Mouse (Mus musculus) limb, embryonic 11.5 days (tissue): ENCODE measurements around the gene Pak1. TPM values are rescaled to one million over a fixed set of nuclear protein-coding genes. Genes with fewer than 3 reads are reported as not detected.

ENCODE experiments used
- ATAC-seq: fragments of 200-750 bp; cut with Nextera tagmentation; 2 replicates; pipeline ENCODE4 v1.8.0; 2017; ENCODE audit warnings: low read depth; ENCODE audit not compliant: insufficient number of reproducible peaks, low FRiP score, low TSS enrichment
- DNase-seq: peaks from one replicate; pipeline ENCODE4 v3.0.0-alpha.2; 2015; ENCODE audit warnings: low spot score
- H3K27ac ChIP-seq: fragments of 300-500 bp; sonication (generic); replicated peaks from 2 replicates; pipeline ENCODE4 v1.5.1; 2014; ENCODE audit warnings: low read depth, mild to moderate bottlenecking, low read length
- H3K27me3 ChIP-seq: fragments of 300-500 bp; sonication (generic); 2 replicates; pipeline ENCODE4 v1.6.1; 2014; ENCODE audit warnings: mild to moderate bottlenecking, low read length, mixed read lengths; ENCODE audit not compliant: control insufficient read depth, insufficient read depth
- H3K36me3 ChIP-seq: fragments of 300-500 bp; sonication (generic); 2 replicates; pipeline ENCODE4 v1.6.1; 2014; ENCODE audit warnings: mild to moderate bottlenecking, low read length, moderate library complexity, mixed read lengths; ENCODE audit not compliant: control insufficient read depth, insufficient read depth
- H3K4me1 ChIP-seq: fragments of 300-500 bp; sonication (generic); 2 replicates; pipeline ENCODE4 v1.6.1; 2014; ENCODE audit warnings: low read length, mixed read lengths; ENCODE audit not compliant: control insufficient read depth, insufficient read depth
- H3K4me2 ChIP-seq: fragments of 300-500 bp; sonication (generic); 2 replicates; pipeline ENCODE4 v1.6.1; 2014; ENCODE audit warnings: low read depth, mild to moderate bottlenecking, moderate library complexity; ENCODE audit not compliant: severe bottlenecking
- H3K4me3 ChIP-seq: fragments of 300-500 bp; sonication (generic); 2 replicates; pipeline ENCODE4 v1.5.1; 2014; ENCODE audit warnings: low read depth, low read length
- H3K9ac ChIP-seq: fragments of 300-500 bp; sonication (generic); 2 replicates; pipeline ENCODE4 v1.6.1; 2014; ENCODE audit warnings: mild to moderate bottlenecking, low read length
- H3K9me3 ChIP-seq: fragments of 300-500 bp; sonication (generic); 2 replicates; pipeline ENCODE4 v1.6.1; 2016; ENCODE audit warnings: low read length; ENCODE audit not compliant: control insufficient read depth
- WGBS: fragments of 180-500 bp; shearing (Covaris S2); extraction: QIAGEN DNeasy Blood & Tissue Kit; methylation state at CpG from one replicate; pipeline ENCODE4 v1.1.7; 2014; 5-methylcytosine and 5-hydroxymethylcytosine counted together
- polyA plus RNA-seq: library from polyadenylated mRNA; unstranded; fragments of >200 nt; fragmentation: Nextera tagmentation; extraction: Ambion mirVana; gene quantifications from 2 replicates; pipeline ENCODE4 v1.2.1, GENCODE M21; 2014

Gene Pak1
- polyA plus RNA-seq, 1 experiment from 2014 or later: 33.2 TPM

DNA sequence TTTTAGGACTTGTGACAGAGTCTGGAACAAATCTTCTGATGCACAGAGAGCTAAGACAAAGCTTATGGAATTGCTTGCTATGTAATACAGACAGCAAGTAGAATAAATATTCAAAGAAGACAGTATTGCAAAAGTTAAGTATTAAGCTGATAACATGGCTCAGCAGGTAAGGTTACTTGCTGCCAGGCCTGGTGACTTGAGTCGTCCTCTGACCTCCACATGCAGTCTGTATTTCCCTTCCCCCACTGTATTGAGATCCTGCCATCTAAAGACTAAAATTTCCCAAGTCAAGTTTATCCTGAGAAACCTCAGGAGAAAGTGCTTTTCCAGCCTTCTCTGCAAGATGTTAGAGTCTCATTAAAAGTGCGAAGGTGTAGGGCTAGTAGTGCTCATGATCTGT is 40.8 kb downstream of the Pak1 start:
- H3K4me2 ChIP-seq: no peak overlapping the region
- 83% methylated on average over 2 of the region's 2 CpGs for WGBS
- H3K27ac ChIP-seq: no peak overlapping the region
- H3K9me3 ChIP-seq: no peaks in the 10 kb centered on the region
- H3K4me1 ChIP-seq: no peaks in the 10 kb centered on the region
- DNase-seq: no peak
- no peak overlapping the region for H3K9ac ChIP-seq
- no peaks in the 10 kb centered on the region for H3K36me3 ChIP-seq
- no peak overlapping the region for H3K4me3 ChIP-seq
- no peaks in the 10 kb centered on the region for H3K27me3 ChIP-seq
- ATAC-seq: no peak

DNA sequence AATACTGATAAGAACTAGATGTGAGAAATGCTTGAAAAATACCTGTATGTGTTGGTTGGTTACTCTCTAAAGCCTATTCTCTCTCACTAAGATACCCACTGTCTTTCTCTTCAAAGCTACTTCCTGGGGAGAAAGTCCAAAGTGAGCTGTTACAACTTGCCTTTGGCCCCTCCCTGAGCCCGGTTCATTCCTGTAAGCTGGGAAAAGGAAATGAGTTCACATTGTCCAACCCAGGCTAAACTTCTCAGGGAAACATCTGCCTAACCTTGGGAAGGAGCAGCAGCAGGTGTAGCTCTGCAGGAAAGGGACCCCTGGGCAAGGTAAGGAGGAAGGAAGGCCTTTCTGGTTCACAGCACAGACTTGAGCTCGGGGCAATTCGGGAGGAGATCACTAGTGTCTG is 42.4 kb downstream of the Pak1 start:
- no peak overlapping the region for H3K27ac ChIP-seq
- H3K4me3 ChIP-seq: no peak overlapping the region
- H3K4me2 ChIP-seq: no peak overlapping the region
- DNase-seq (no peak), ATAC-seq (no peak)
- no peaks in the 10 kb centered on the region for H3K36me3 ChIP-seq
- H3K9me3 ChIP-seq: no peaks in the 10 kb centered on the region
- WGBS: 80% methylated on average over 3 of the region's 3 CpGs
- H3K4me1 ChIP-seq: no peaks in the 10 kb centered on the region
- no peaks in the 10 kb centered on the region for H3K27me3 ChIP-seq
- no peak overlapping the region for H3K9ac ChIP-seq

DNA sequence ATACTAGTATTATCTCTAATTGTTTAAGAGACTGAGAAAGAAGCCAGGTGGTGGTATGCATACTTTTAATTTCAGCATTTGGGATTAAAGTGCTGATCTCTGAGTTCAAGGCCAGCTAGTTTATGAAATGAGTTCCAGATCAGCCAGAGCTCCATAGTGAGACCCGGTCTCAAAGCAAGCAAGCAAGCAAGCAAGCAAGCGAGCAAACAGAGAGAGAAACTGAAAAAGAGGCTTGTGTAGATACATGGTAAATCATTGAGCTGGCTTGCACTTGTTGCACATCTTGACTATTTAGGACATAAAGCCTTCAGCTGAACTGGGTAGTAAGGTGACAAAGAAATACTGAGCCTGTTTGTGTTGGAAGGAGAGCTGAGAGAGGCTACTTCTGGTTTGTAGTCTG is 44.6 kb downstream of the Pak1 start:
- Histone ChIP-seq H3K4me1 (no peaks in the 10 kb centered on the region), H3K36me3 (no peaks in the 10 kb centered on the region), H3K27ac (no peak overlapping the region), H3K9ac (no peak overlapping the region), H3K4me2 (no peak overlapping the region), H3K9me3 (no peaks in the 10 kb centered on the region), H3K4me3 (no peak overlapping the region), H3K27me3 (no peaks in the 10 kb centered on the region)
- no peak for DNase-seq
- no peak for ATAC-seq
- WGBS: 84% methylated on average over 2 of the region's 2 CpGs

DNA sequence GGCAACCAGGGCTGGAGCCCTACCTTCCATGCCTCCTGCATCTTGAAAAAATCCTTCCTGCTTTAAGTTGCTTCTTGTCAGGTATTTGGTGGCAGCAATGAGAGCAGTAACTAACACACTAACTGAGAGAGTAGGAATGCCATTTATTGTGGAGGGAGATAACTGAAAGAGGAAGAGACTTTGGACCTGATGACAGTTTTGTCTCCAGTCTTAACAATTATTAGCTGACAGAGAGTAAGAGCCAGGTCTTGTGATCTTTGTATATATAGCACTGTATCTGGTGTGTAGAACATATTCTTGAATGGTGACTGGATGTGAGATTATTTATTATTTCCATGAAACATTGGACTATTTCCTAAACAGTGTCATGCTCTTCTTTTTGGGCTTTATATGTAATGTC is 50.2 kb downstream of the Pak1 start:
- no peak overlapping the region for H3K4me2 ChIP-seq
- H3K9ac ChIP-seq: no peak overlapping the region
- no peaks in the 10 kb centered on the region for H3K9me3 ChIP-seq
- H3K36me3 ChIP-seq: no peaks in the 10 kb centered on the region
- H3K4me3 ChIP-seq: no peak overlapping the region
- DNase-seq: no peak
- H3K27me3 ChIP-seq: no peaks in the 10 kb centered on the region
- no peak for ATAC-seq
- no peaks in the 10 kb centered on the region for H3K4me1 ChIP-seq
- no peak overlapping the region for H3K27ac ChIP-seq

DNA sequence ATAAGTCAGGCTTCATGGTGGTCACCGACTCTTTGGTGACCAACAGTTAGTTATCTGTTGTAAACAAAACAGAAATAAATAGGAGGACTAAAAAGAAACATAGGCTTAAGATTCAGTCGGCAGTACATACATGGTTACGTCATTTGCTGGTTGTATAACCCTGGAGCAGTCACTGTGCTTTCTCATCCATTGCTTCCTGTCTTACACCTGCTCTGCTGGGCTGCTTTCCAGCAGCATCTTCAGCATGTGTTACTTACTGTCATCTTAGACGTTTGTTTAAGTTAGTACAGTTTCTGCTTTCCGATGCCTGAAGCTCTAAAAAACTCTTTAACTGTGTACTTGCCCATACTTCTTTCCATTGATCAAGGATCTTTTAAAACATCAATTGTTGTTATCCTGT is 53.0 kb downstream of the Pak1 start:
- Histone ChIP-seq H3K27me3 (no peaks in the 10 kb centered on the region), H3K4me3 (no peak overlapping the region), H3K9ac (no peak overlapping the region), H3K27ac (no peak overlapping the region), H3K9me3 (no peaks in the 10 kb centered on the region), H3K4me1 (no peaks in the 10 kb centered on the region), H3K36me3 (no peaks in the 10 kb centered on the region), H3K4me2 (no peak overlapping the region)
- no peak for DNase-seq
- ATAC-seq: no peak
- 89% methylated on average over 5 of the region's 5 CpGs for WGBS

DNA sequence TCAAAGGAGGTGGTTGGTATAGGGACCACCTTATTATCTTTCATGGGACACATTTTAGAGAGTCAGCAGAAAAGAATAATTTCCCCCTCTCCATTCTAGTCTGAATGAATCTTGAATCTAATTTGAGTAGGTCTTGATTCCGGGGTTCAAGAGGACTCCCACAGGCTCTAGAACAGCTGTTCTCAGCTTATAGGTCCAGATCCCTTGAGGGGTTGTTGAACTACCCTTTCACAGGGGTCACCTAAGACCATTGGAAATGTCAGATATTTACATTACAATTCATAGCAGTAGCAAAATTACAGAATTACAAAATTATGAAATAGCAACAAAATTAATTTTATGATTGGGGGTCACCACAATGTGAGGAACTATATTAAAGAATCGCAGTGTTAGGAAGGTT is 54.0 kb downstream of the Pak1 start:
- ATAC-seq: peak; percentile 51; the same call in 1 of the 2 replicates
- 66% methylated on average over 2 of the region's 2 CpGs for WGBS

DNA sequence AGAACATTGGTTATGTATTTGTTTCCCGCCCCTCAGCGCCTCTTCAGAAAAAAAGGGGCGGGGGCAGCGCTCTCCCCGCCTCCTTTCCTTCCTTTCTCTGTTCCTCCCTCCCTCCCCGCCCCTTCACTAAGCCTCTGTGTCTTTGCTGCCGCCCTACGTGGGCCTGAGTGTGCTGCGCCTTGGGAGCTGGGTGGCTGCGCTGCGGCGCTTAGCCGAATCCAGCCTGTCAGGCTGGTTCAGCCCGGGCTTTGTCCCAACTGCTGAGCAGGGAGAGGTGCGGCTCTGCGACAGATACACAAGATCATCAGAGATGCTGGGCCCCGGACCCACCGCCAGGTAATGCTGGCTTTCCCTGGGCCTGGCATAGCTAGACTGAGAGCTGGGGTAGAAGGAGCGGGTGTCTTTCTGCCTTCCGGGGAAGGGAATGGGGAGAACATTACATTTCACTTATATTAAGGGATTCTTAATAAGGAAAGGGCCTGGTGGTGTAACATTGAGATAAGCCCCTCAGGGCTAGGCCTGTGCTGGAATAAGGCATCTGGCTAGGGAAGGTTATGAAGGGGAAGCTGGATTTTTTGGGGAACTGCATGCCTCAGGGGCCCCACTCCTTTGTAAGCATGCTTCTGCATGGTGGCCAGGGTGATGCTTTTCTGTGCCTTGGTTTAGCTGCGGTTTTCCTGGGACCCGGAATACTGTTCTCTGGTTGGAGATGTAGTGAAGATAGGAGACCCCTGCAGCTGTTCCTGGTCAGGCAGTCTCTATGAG is 54.6 kb downstream of the Pak1 start:
- Histone ChIP-seq H3K9ac (peak overlapping the region; percentile 57), H3K27ac (no peak overlapping the region), H3K4me1 (no peaks in the 10 kb centered on the region), H3K36me3 (no peaks in the 10 kb centered on the region), H3K4me2 (peak overlapping the region; percentile 48), H3K4me3 (peak overlapping the region; percentile 31), H3K27me3 (no peaks in the 10 kb centered on the region), H3K9me3 (no peaks in the 10 kb centered on the region)
- WGBS: 6% methylated on average over 22 of the region's 22 CpGs
- DNase-seq: peak; percentile 73
- peak; percentile 93 for ATAC-seq

More for the DNA sequence above, 54.0 kb downstream of the Pak1 start:
- no peaks in the 10 kb centered on the region for H3K27me3 ChIP-seq
- peak overlapping the region; percentile 31 for H3K4me3 ChIP-seq
- no peaks in the 10 kb centered on the region for H3K9me3 ChIP-seq
- H3K9ac ChIP-seq: no peak overlapping the region
- H3K4me1 ChIP-seq: no peaks in the 10 kb centered on the region
- no peak overlapping the region for H3K27ac ChIP-seq
- peak overlapping the region; percentile 48; the same call in 1 of the 2 replicates for H3K4me2 ChIP-seq
- no peak for DNase-seq
- no peaks in the 10 kb centered on the region for H3K36me3 ChIP-seq

DNA sequence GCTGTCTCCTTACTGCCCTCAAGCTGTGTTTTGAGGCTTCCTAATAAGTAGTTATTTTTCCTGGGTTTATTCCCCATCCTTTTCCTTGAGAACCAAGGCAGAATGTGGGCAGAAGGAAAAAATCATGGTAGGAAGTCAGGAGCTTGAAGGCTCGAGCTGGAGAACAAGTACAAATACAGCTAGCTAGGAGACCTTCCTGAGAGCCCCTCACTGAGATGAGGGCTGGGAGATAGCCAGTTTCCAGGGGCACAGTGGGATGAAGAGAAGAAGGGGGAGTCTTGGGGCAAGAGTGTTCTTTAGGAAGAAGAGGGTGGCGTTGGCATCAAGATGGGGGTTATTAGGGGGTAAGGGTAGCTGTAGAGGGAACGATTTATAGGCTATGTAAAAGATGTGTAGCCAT is 56.1 kb downstream of the Pak1 start:
- Histone ChIP-seq H3K4me2 (no peak overlapping the region), H3K27ac (no peak overlapping the region), H3K9me3 (no peaks in the 10 kb centered on the region), H3K27me3 (no peaks in the 10 kb centered on the region), H3K9ac (no peak overlapping the region), H3K4me1 (no peaks in the 10 kb centered on the region), H3K4me3 (no peak overlapping the region), H3K36me3 (no peaks in the 10 kb centered on the region)
- 82% methylated on average over 3 of the region's 3 CpGs for WGBS
- DNase-seq (no peak), ATAC-seq (no peak)

DNA sequence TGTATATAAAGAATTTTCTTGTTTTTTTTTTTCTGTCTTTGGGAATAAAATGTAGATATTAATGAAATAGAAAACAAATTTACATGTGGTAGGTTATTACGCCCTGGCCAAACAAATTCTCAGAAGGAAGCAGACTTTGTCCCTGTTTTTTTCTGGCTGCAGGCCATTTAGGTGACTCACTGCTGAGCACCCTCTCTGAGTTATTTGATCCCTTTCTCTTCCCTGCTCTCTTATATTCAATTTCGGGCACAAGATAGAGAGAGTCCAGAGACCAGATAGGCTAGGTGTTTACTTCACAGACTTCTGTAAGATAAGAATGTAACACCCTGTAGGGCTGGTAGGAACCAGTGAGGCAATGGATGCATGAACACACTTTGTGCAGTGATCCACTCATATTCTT is 57.2 kb downstream of the Pak1 start:
- no peak overlapping the region for H3K9ac ChIP-seq
- H3K27me3 ChIP-seq: no peaks in the 10 kb centered on the region
- 78% methylated on average over 2 of the region's 2 CpGs for WGBS
- H3K27ac ChIP-seq: no peak overlapping the region
- DNase-seq (no peak), ATAC-seq (no peak)
- no peaks in the 10 kb centered on the region for H3K4me1 ChIP-seq
- H3K4me2 ChIP-seq: no peak overlapping the region
- no peaks in the 10 kb centered on the region for H3K9me3 ChIP-seq
- no peaks in the 10 kb centered on the region for H3K36me3 ChIP-seq
- no peak overlapping the region for H3K4me3 ChIP-seq
